24 mouse cellular contexts compared by ENCODE assay signal in genomic region chr2:6149801-6150200, GRCm38 (mm10).
"Had no signal": no experiment of that assay in that cellular context is flagged by ENCODE, and none has a peak within 500 bp of the region (broad histone marks: within the 10 kb centered on the region; RNA-seq: fewer than 3 reads in every experiment).

No protein-coding gene starts in this region.

- H3K4me3 ChIP-seq: heart, adult 2 months; heart, embryonic 13.5 days; heart, embryonic 15.5 days; hindbrain, embryonic 13.5 days; hindbrain, embryonic 15.5 days; kidney, embryonic 15.5 days; limb, embryonic 12.5 days; limb, embryonic 15.5 days had no signal

- H3K27me3 ChIP-seq: heart, embryonic 13.5 days; heart, embryonic 15.5 days; hindbrain, embryonic 13.5 days; hindbrain, embryonic 15.5 days; kidney, embryonic 15.5 days; limb, embryonic 12.5 days; limb, embryonic 15.5 days had no signal

- ATAC-seq: forebrain, postnatal 0 days; hindbrain, postnatal 0 days; intestine, embryonic 16.5 days had no signal

- H3K4me2 ChIP-seq: heart, embryonic 11.5 days; heart, embryonic 13.5 days; heart, embryonic 15.5 days; hindbrain, embryonic 13.5 days; hindbrain, embryonic 15.5 days; kidney, embryonic 15.5 days; limb, embryonic 12.5 days; limb, embryonic 15.5 days had no signal

- H3K4me1 ChIP-seq: heart, embryonic 13.5 days; heart, embryonic 15.5 days; hindbrain, embryonic 13.5 days; hindbrain, embryonic 15.5 days; limb, embryonic 12.5 days; limb, embryonic 15.5 days had no signal

- H3K27ac ChIP-seq: heart, adult 2 months; heart, embryonic 13.5 days; heart, embryonic 15.5 days; hindbrain, embryonic 13.5 days; hindbrain, embryonic 15.5 days; hindbrain, postnatal 0 days; kidney, embryonic 15.5 days; kidney, postnatal 0 days; limb, embryonic 12.5 days; limb, embryonic 15.5 days had no signal

- H3K9ac ChIP-seq: forebrain, postnatal 0 days; heart, embryonic 13.5 days; heart, embryonic 15.5 days; hindbrain, embryonic 13.5 days; hindbrain, embryonic 15.5 days; kidney, embryonic 15.5 days; limb, embryonic 12.5 days; limb, embryonic 15.5 days had no signal

- H3K9me3 ChIP-seq: heart, embryonic 13.5 days; heart, embryonic 15.5 days; hindbrain, embryonic 13.5 days; hindbrain, embryonic 15.5 days; kidney, embryonic 15.5 days; limb, embryonic 12.5 days; limb, embryonic 15.5 days had no signal

- H3K36me3 ChIP-seq: heart, embryonic 13.5 days; heart, embryonic 15.5 days; hindbrain, embryonic 13.5 days; hindbrain, embryonic 15.5 days; kidney, embryonic 15.5 days; limb, embryonic 12.5 days; limb, embryonic 15.5 days had no signal

- DNase-seq: forebrain, postnatal 0 days; gastrocnemius, postnatal 14 days; gastrocnemius, postnatal 36 days; heart, adult 11 months; heart, adult 2 months; kidney, adult 11 months; kidney, adult 2 months; kidney, adult 9 months; kidney, postnatal 14 days; kidney, postnatal 36 days; layer of hippocampus, adult 9-11 months; layer of hippocampus, postnatal 36 days; left cerebral cortex, postnatal 4 days had no signal
